Mouse (Mus musculus): ENCODE data around the gene Igfbp2. TPM values are rescaled to one million over a fixed set of nuclear protein-coding genes. Genes with fewer than 3 reads are reported as not detected.

Gene Igfbp2
- polyA plus RNA-seq, 1 experiment = 76.3 TPM

DNA sequence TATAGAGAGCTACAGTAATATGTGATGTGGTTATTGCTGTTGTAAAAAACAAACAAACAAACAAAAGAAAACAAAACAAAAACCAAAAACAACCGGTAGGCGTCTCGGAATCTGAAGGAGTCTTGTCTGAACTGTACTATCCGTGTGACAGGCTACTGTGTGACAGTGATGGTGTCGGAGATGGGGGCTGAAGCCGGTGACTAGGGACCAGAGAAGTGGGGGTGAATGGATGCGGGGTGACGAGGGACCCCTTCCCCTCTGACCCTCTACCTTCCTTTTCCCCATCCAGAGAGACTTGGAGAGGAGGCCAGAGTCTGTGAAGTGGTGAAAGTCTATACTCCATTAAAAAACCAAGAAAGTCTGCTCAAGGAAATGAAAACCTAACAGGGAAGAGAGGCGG, 34.0 kb downstream of the Igfbp2 start:
- TF ChIP-seq POLR2A (IDR thresholded peaks at IDR 0.05; ENCODE audit: extremely low read depth, insufficient read depth, low read length) = no peak
- TF ChIP-seq CTCF (IDR thresholded peaks at IDR 0.05; ENCODE audit: extremely low read depth, insufficient read depth, low read length) = no peak
- Histone ChIP-seq H3K4me3 (ENCODE audit: insufficient read depth, low read length) (no peak overlapping the region), H3K4me1 (ENCODE audit: control insufficient read depth, insufficient read depth, low read length) (no peaks in the 10 kb centered on the region), H3K27ac (ENCODE audit: insufficient read depth, low read length) (no peak overlapping the region)

DNA sequence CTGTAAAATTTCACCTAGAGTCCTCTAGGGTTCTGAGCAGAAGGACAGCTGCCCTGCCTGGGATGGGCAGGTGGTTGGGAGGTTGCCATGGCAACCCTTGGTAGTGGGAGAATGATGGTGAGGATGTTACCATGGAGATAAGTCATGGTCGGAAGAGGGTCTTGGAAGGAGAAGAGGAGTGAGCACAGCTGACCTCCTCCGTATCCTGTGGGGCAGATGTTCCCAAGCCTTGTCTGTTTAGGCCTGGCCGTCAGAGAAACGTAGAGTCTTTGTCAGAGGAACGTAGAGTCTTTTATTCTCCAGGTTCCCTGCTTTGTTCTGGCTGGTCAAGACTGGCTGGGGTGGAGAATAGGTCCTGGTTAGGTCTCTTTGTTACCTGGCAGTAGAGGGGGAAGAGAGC, 34.6 kb downstream of the Igfbp2 start:
- no peak overlapping the region for H3K4me3 ChIP-seq (ENCODE audit: insufficient read depth, low read length)
- TF ChIP-seq POLR2A (IDR thresholded peaks at IDR 0.05; ENCODE audit: extremely low read depth, insufficient read depth, low read length) (no peak), CTCF (IDR thresholded peaks at IDR 0.05; ENCODE audit: extremely low read depth, insufficient read depth, low read length) (no peak)
- H3K4me1 ChIP-seq (ENCODE audit: control insufficient read depth, insufficient read depth, low read length) = no peaks in the 10 kb centered on the region
- H3K27ac ChIP-seq (ENCODE audit: insufficient read depth, low read length) = no peak overlapping the region

DNA sequence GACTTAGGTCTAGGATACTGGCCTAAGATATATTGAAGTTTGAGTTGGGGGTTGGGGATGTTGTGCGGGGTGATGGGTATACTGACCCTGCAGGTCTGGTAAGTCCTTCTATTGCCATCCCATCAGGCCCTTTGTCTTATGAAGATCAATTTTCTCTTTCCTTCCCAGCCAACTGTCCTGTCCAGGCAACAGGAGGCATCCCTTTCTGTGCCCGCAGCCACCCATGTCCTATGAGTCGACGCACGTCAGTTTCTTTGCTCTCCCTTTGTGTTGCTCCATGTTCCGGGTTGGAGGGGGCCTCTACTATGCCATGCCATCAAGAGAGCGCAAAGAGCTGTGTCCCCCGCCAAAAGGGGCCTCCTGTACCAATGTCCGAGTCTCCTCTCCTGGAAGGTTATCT, 35.7 kb downstream of the Igfbp2 start:
- H3K4me3 ChIP-seq (ENCODE audit: insufficient read depth, low read length) = no peak overlapping the region
- no peak overlapping the region for H3K27ac ChIP-seq (ENCODE audit: insufficient read depth, low read length)
- no peaks in the 10 kb centered on the region for H3K4me1 ChIP-seq (ENCODE audit: control insufficient read depth, insufficient read depth, low read length)
- no peak for TF ChIP-seq POLR2A (IDR thresholded peaks at IDR 0.05; ENCODE audit: extremely low read depth, insufficient read depth, low read length)
- TF ChIP-seq CTCF (IDR thresholded peaks at IDR 0.05; ENCODE audit: extremely low read depth, insufficient read depth, low read length) = no peak

DNA sequence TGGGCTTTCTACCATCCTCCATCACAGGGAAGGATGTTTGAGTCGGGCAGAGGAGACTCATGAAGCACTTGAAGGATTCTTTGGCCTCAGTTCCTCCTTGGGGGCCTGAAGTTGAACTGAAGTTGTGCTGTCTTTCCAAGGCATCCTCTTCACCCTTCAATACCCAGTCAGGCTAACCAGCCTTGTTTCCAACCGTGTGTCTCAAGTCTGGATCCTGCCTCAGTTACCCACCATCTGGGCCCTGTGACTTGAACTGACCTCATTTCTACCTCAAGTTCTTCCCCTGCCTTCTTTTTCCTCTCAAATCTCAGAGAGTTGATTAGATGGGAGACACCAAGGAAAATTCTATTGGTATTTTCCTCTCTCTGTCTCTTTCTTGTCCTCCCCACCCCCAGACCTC, 36.2 kb downstream of the Igfbp2 start:
- Histone ChIP-seq H3K4me3 (ENCODE audit: insufficient read depth, low read length) (no peak overlapping the region), H3K4me1 (ENCODE audit: control insufficient read depth, insufficient read depth, low read length) (no peaks in the 10 kb centered on the region)
- TF ChIP-seq CTCF (IDR thresholded peaks at IDR 0.05; ENCODE audit: extremely low read depth, insufficient read depth, low read length) (no peak), POLR2A (IDR thresholded peaks at IDR 0.05; ENCODE audit: extremely low read depth, insufficient read depth, low read length) (no peak)

DNA sequence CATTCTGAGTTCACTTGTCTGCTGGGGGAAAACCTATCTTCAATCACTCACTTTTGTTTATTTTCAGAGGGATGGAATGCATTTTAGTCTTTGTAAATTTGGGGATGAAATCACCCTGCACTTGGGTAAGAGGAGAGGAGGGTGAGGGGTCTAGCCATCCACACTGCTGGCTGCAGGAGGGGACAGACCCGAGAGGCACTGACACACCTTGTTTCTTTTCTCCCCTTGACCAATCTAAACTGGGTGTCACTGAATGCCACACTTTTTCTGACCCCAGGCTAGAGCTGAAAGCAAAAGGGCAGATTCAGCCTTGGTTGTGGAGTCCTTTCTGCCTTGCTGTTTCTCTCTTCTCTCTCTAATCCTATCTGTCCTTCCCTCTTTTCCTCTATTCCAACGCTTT, 37.4 kb downstream of the Igfbp2 start:
- TF ChIP-seq CTCF (IDR thresholded peaks at IDR 0.05; ENCODE audit: extremely low read depth, insufficient read depth, low read length) (no peak), POLR2A (IDR thresholded peaks at IDR 0.05; ENCODE audit: extremely low read depth, insufficient read depth, low read length) (no peak)
- H3K4me1 ChIP-seq (ENCODE audit: control insufficient read depth, insufficient read depth, low read length) = no peaks in the 10 kb centered on the region
- H3K27ac ChIP-seq (ENCODE audit: insufficient read depth, low read length) = no peak overlapping the region
- H3K4me3 ChIP-seq (ENCODE audit: insufficient read depth, low read length) = no peak overlapping the region

More for the DNA sequence above, 36.2 kb downstream of the Igfbp2 start:
- H3K27ac ChIP-seq (ENCODE audit: insufficient read depth, low read length) = no peak overlapping the region

DNA sequence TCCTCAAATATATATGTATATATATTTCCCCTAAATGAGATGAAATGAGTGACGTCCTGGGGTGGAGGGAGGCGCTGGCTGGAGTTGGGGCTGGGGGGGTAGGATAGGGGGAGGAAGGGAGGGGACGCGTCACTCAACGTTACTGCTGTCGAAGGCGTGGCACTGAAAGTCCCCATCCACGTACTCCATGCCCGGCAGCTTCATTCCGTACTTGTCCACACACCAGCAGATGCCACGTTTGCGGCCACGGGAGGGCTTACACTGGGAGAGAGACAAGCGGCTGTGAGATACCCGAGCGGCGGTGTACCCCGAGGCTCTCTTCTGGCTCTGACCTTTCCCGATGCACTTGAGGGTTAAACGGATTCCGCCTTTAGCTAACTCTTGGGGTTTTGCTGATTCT, 37.9 kb downstream of the Igfbp2 start:
- no peak overlapping the region for H3K27ac ChIP-seq (ENCODE audit: insufficient read depth, low read length)
- no peak overlapping the region for H3K4me3 ChIP-seq (ENCODE audit: insufficient read depth, low read length)
- H3K4me1 ChIP-seq (ENCODE audit: control insufficient read depth, insufficient read depth, low read length) = no peaks in the 10 kb centered on the region
- no peak for TF ChIP-seq CTCF (IDR thresholded peaks at IDR 0.05; ENCODE audit: extremely low read depth, insufficient read depth, low read length)
- no peak for TF ChIP-seq POLR2A (IDR thresholded peaks at IDR 0.05; ENCODE audit: extremely low read depth, insufficient read depth, low read length)

DNA sequence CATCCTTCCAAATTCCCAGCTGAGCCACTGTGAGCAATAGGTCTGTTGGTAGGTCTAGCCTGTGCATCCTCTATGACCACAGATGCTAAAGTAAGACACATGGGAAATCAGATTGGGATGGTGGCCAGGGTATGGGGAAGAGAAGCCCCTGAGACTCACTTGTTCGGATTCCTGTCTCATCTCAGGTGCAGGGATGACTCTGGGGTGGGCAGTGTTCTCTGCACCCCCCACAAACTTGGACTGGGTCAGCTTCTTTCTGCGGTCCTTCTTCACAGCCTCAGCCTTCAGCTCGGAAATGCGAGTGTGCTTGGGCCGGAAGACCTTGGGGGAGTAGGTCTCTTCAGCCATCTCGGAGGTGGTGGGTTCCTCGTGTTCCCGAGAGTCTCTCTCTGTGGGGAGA, 39.4 kb downstream of the Igfbp2 start:
- no peak overlapping the region for H3K4me3 ChIP-seq (ENCODE audit: insufficient read depth, low read length)
- TF ChIP-seq POLR2A (IDR thresholded peaks at IDR 0.05; ENCODE audit: extremely low read depth, insufficient read depth, low read length) (no peak), CTCF (IDR thresholded peaks at IDR 0.05; ENCODE audit: extremely low read depth, insufficient read depth, low read length) (no peak)
- H3K27ac ChIP-seq (ENCODE audit: insufficient read depth, low read length) = no peak overlapping the region
- H3K4me1 ChIP-seq (ENCODE audit: control insufficient read depth, insufficient read depth, low read length) = no peaks in the 10 kb centered on the region

DNA sequence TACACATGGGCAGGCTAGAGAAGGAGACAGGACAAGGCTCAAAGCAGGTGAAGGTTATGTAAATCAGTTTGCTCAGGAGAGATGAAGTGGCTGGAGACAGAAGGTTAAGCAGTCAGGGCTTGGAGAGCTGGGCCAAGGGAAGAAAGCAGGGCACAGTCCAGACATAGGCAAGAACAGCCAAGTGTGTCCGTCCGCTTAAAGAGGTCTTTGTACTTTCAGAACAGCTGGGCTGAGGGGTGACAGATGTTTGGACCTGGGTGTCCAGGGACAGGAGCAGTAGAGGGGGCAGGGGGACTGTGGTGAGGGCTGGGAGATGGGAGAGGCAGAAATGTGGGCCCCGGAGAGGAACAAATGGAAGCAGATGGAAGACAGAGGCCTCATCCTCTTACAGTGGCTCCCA, 40.0 kb downstream of the Igfbp2 start:
- no peak for TF ChIP-seq CTCF (IDR thresholded peaks at IDR 0.05; ENCODE audit: extremely low read depth, insufficient read depth, low read length)
- TF ChIP-seq POLR2A (IDR thresholded peaks at IDR 0.05; ENCODE audit: extremely low read depth, insufficient read depth, low read length) = no peak
- Histone ChIP-seq H3K4me1 (ENCODE audit: control insufficient read depth, insufficient read depth, low read length) (no peaks in the 10 kb centered on the region), H3K27ac (ENCODE audit: insufficient read depth, low read length) (no peak overlapping the region), H3K4me3 (ENCODE audit: insufficient read depth, low read length) (no peak overlapping the region)

DNA sequence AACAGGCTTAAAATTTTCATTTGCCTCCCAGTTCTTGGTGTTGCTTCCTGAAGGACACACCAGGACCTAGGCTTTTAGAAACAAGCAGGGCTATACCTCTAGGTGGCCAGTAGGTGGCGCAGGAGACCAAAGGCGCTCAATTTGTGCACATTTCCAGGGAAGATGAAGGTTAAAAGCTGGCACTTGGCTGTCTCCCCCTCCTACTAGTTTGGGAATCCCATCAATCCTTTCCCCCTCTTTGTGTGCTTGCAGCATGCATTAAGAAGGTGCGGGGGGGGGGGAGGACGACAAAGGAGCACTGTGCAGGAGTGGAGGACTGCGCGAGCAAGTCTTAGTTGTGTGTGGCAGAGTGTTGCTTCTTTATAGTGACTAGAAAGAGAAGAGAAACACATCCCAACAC, 41.6 kb downstream of the Igfbp2 start:
- Histone ChIP-seq H3K4me1 (ENCODE audit: control insufficient read depth, insufficient read depth, low read length) (0 out of 2 replicates have a peak, but pooled peaks cover under 1% of the 10 kb centered on the region), H3K4me3 (ENCODE audit: insufficient read depth, low read length) (no peak overlapping the region), H3K27ac (ENCODE audit: insufficient read depth, low read length) (no peak overlapping the region)
- TF ChIP-seq CTCF (IDR thresholded peaks at IDR 0.05; ENCODE audit: extremely low read depth, insufficient read depth, low read length) = peak; percentile 96
- no peak for TF ChIP-seq POLR2A (IDR thresholded peaks at IDR 0.05; ENCODE audit: extremely low read depth, insufficient read depth, low read length)

DNA sequence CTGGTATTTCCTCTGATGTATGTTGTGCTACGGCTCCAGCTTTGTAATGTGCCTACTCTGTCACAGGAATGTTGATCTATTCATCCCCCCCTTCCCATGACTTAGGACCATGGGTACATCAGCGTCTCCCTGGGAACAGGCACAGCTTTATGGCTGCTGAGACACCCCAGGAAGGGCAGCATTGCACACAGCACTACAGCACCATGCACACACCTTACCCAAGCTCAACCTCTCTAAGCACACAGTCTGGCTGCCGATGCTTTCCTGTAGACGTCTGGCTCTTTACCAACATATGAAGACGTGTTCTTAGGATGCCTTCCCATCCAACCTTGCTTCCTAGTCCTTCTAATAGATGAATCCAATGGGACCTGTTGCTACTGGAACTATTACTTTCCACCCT, 42.1 kb downstream of the Igfbp2 start:
- TF ChIP-seq CTCF (IDR thresholded peaks at IDR 0.05; ENCODE audit: extremely low read depth, insufficient read depth, low read length) = no peak
- no peak for TF ChIP-seq POLR2A (IDR thresholded peaks at IDR 0.05; ENCODE audit: extremely low read depth, insufficient read depth, low read length)
- H3K27ac ChIP-seq (ENCODE audit: insufficient read depth, low read length) = no peak overlapping the region
- H3K4me1 ChIP-seq (ENCODE audit: control insufficient read depth, insufficient read depth, low read length) = 0 out of 2 replicates have a peak, but pooled peaks cover 1% of the 10 kb centered on the region

More for the DNA sequence above, 42.1 kb downstream of the Igfbp2 start:
- no peak overlapping the region for H3K4me3 ChIP-seq (ENCODE audit: insufficient read depth, low read length)
